Comparison of ENCODE assay signal across 11 mouse cellular contexts in genomic region chrX:159910600-159910999, GRCm38 (mm10).
DNase-seq lines count a peak whose midpoint lies in the region; ATAC-seq and TF ChIP-seq lines count a peak whose summit lies in the region.
"Had no signal": no experiment of that assay in that cellular context is flagged by ENCODE, and none has a peak within 500 bp of the region (broad histone marks: within the 10 kb centered on the region; RNA-seq: fewer than 3 reads in every experiment).

No protein-coding gene starts in this region.

- TF ChIP-seq CTCF in heart, adult 2 months (IDR thresholded peaks at IDR 0.05) = no peak
- TF ChIP-seq CTCF in forebrain, postnatal 0 days (IDR thresholded peaks at IDR 0.05; ENCODE audit: low read depth) = no peak

- H3K27ac ChIP-seq in heart, embryonic 12.5 days (ENCODE audit: poor library complexity, severe bottlenecking) = no peak overlapping the region
- H3K27ac ChIP-seq in heart, adult 2 months = no peak overlapping the region
- no peak overlapping the region for H3K27ac ChIP-seq in forebrain, postnatal 0 days (ENCODE audit: low read depth, low read length)
- H3K27ac ChIP-seq: kidney, embryonic 15.5 days had no signal

- peak; percentile 33; the same call in 1 of the 2 replicates for ATAC-seq in heart, embryonic 12.5 days (ENCODE audit: insufficient number of reproducible peaks, low FRiP score)
- ATAC-seq in forebrain, postnatal 0 days = peak; percentile 20
- no peak for ATAC-seq in megakaryocyte, adult 5-6 weeks (ENCODE audit: poor library complexity, severe bottlenecking)

- whole genome bisulfite sequencing in heart, embryonic 12.5 days = 68% methylated on average over 3 of the region's 3 CpGs
- WGBS in heart, adult 2 months = 68% methylated on average over 3 of the region's 3 CpGs
- 62% methylated on average over 3 of the region's 3 CpGs for WGBS in forebrain, postnatal 0 days

- no peaks in the 10 kb centered on the region for H3K9me3 ChIP-seq in heart, embryonic 12.5 days (replicated peaks)
- H3K9me3 ChIP-seq in forebrain, postnatal 0 days (ENCODE audit: low read length) = no peaks in the 10 kb centered on the region
- H3K9me3 ChIP-seq: kidney, embryonic 15.5 days had no signal

- no peaks in the 10 kb centered on the region for H3K79me2 ChIP-seq in heart, adult 2 months (replicated peaks; ENCODE audit: control insufficient read depth, insufficient read depth, low read length)

- no peak for DNase-seq in heart, adult 2 months
- peak; percentile 11 for DNase-seq in 3134 (ENCODE audit: extremely low read depth, insufficient read length, low spot score)
- peak; percentile 80 for DNase-seq in NIH3T3 (ENCODE audit: low read depth)
- no peak for DNase-seq in forebrain, postnatal 0 days
- DNase-seq in adrenal gland, postnatal 10 days = no peak
- no peak for DNase-seq in left cerebral cortex, adult 18-20 months (ENCODE audit: low spot score in 2 of 2)
- DNase-seq: gastrocnemius, postnatal 36 days; layer of hippocampus, postnatal 36 days had no signal

- peaks cover 6% of the 10 kb centered on the region; the same call in 1 of the 2 replicates for H3K4me1 ChIP-seq in heart, embryonic 12.5 days (replicated peaks)
- H3K4me1 ChIP-seq in heart, adult 2 months (ENCODE audit: control insufficient read depth, insufficient read depth, low read length) = no peaks in the 10 kb centered on the region; the same call in 1 of the 2 replicates
- no peaks in the 10 kb centered on the region for H3K4me1 ChIP-seq in forebrain, postnatal 0 days (ENCODE audit: insufficient read depth)
- H3K4me1 ChIP-seq: kidney, embryonic 15.5 days had no signal

- no peak for TF ChIP-seq EP300 in heart, adult 2 months (IDR thresholded peaks at IDR 0.05; ENCODE audit: insufficient read depth, low read depth, low read length)

- no peak overlapping the region for H3K4me3 ChIP-seq in heart, embryonic 12.5 days
- no peak overlapping the region for H3K4me3 ChIP-seq in heart, adult 2 months
- no peak overlapping the region for H3K4me3 ChIP-seq in forebrain, postnatal 0 days (ENCODE audit: low read depth, low read length)
- H3K4me3 ChIP-seq: kidney, embryonic 15.5 days had no signal

- intact Hi-C loops in heart, adult 2 months (cut with DNase I) = no loop called here

- H3K36me3 ChIP-seq in heart, embryonic 12.5 days = no peaks in the 10 kb centered on the region
- no peaks in the 10 kb centered on the region for H3K36me3 ChIP-seq in heart, adult 2 months (ENCODE audit: control insufficient read depth, insufficient read depth, low read length)
- no peaks in the 10 kb centered on the region for H3K36me3 ChIP-seq in forebrain, postnatal 0 days (ENCODE audit: insufficient read depth)
- H3K36me3 ChIP-seq: kidney, embryonic 15.5 days had no signal

- no peaks in the 10 kb centered on the region for H3K27me3 ChIP-seq in heart, embryonic 12.5 days (replicated peaks)
- no peaks in the 10 kb centered on the region for H3K27me3 ChIP-seq in heart, adult 2 months (ENCODE audit: control insufficient read depth, insufficient read depth, low read length)
- H3K27me3 ChIP-seq in forebrain, postnatal 0 days (ENCODE audit: insufficient read depth, low read length) = no peaks in the 10 kb centered on the region

- H3K4me2 ChIP-seq in heart, embryonic 12.5 days = no peak overlapping the region
- H3K4me2 ChIP-seq in forebrain, postnatal 0 days (ENCODE audit: low read depth) = no peak overlapping the region
- H3K4me2 ChIP-seq: kidney, embryonic 15.5 days had no signal

- H3K9ac ChIP-seq in heart, embryonic 12.5 days = no peak overlapping the region
- no peak overlapping the region for H3K9ac ChIP-seq in heart, adult 2 months (ENCODE audit: low read depth, low read length)
- H3K9ac ChIP-seq in forebrain, postnatal 0 days = no peak overlapping the region
- H3K9ac ChIP-seq: kidney, embryonic 15.5 days had no signal

- no peak for TF ChIP-seq POLR2A in heart, adult 2 months (IDR thresholded peaks at IDR 0.05; ENCODE audit: insufficient read depth, low read depth, low read length)

Comparison
In these comparisons a context has a peak if more than half of its experiments do, and no peak if none do; other contexts are left out.
1. DNase-seq: peak in 3134 (single experiment) and NIH3T3 (single experiment); none in heart, adult 2 months (0 of 2), forebrain, postnatal 0 days (single experiment), adrenal gland, postnatal 10 days (single experiment) and left cerebral cortex, adult 18-20 months (0 of 2).